Mouse (Mus musculus): ENCODE results near the gene Tubgcp5.
"Not testable (repeated sequence)": the region's sequence is repeated elsewhere in the genome, so short reads cannot be mapped to it uniquely, and the experiment has no call there.

Tubgcp5 gene

DNA sequence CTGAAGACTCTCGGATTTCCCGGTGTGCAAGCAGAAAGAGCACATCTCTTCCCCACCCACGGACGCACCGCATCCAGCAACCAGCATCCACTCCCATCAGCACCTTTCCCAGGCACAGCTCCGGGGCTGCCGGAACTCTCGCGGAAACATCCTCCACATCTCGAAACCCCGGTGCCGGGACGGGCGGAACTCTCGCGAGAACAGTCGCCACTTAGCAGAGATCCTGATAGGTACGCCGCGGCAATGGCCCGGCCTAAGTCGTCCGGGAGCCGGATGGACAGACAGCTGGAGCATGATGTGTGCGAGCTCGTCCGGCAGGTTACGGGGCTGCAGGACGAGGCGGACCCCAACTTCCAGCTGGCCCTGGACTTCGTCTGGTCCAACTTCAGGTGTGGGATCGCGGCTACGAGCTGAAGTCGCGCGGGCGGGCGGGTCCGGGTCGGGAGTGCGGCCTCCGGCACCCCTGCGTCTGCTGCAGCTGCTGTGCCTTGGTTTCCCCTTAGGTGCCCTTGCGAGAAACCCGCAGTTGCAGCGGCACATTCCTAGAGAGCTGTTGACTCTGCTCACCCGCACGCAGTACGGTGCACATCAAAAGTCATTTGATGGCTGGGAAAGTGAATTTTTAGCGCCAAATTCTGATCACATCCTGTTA is at the start of gene Tubgcp5:
Gene Tubgcp5 (plus strand): TSS at position 203 of the 652 bp plus-strand sequence.
- peak; percentile 98 for DNase-seq

DNA sequence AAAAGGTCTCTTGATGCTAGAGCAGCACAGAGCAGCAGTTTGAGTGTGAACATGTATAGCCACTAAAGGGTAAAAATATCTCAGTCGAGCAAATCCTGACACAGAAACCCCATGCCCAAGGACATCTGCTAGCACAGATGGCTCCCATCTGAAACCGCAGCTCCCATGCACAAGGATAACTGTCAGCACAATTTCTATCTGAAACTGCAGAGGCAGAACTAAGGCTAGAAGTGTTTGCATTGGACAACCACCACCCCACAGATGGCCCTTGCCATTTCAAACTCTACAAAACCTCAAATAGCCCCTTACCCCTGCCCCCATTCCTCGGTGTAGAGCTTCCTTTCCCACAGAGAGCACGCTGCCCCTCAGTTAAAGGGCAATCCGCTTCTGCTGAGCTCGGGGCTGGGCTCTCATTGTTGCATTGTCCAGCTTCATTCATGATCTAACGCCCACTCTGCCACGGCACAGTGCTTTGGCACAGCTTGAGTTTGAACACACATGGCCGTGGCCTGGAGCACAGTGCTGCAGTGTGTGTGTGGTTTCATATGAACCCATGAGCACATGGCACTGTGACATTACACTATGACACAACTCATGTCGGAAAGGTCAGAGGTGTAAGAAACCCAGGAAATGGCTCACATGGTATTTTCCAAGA is 49.3 kb upstream of the Tubgcp5 start:
- DNase-seq: no peak

DNA sequence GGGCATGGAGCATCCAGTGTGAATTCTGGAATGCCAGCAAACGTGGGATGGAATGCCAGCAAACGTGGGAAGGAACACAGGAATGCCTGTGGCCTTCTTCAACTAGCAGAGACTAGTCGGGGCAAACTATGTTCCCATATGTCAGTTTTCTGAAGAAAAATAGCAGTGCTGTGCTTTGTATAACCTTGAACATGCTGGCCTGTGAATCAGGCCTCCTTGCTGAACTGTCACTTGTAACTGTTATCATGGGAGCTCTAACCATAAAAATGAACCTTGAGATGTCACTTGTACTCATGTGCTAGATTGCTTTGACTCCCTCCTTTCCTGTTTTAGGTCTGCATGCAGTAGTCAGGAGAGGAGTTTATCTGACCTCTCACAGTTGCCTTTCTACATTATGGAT is 43.1 kb upstream of the Tubgcp5 start:
- no peak for DNase-seq

DNA sequence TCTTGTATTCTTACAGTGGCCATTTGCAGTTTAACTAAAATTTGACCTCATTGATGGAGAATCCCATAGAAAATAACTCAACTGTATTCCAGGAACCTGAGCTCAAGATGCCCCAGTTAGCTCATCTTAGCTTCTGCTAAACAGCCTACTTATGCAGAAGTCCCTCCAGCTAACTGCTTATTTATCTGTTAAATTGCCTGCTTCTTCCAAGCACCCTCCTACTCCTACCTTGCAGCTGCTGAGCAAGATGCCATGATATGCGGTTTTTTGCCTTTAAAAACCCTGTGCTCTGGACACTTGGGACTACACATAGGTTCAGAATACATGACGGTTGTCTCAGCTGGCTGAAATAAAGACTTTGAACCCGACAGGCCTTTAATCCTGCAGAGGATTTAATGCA is 34.6 kb upstream of the Tubgcp5 start:
- DNase-seq: no peak

DNA sequence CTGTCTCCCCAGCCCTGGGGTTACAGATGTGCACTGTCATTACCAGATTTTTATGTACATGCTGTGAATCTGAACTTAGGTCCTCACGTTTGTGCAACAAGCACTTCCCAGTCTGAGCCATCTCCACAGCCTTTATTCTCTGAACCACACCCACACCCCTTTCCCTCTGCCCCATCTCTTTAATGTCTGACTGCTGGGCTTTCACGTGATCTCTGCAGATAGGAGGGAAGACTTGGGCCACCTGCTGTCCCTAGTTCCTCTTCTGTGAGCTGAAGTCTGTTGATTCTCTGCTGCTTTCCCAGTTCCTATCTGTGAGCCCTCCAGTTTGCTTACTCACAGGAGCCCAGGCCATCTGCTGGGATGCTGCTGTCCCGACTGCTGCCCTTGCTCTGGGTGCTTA is 26.0 kb upstream of the Tubgcp5 start, which contains the start of gene Siglech:
Gene Siglech (plus strand): TSS at position 253 of the 400 bp plus-strand sequence.
- DNase-seq: no peak

DNA sequence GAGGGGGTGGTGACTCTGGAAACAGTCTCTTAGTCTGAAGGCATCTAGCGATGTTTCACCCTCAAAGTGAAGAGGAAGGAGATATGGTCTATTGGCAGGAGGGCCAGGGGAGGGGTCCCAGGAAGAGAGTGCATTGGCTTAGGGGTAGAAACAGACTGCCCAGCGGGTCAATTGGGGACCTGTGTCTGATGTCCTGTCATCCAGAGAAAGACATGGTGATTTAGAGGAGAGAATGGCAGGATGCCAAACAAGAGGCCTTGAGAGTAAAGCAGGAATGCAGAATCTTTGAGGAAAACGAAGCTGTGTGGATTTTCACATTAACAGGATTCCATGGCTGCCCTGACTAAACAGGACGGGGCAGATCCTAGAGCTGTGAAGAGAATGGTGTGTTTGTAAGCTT is 13.9 kb upstream of the Tubgcp5 start:
- no peak for DNase-seq

DNA sequence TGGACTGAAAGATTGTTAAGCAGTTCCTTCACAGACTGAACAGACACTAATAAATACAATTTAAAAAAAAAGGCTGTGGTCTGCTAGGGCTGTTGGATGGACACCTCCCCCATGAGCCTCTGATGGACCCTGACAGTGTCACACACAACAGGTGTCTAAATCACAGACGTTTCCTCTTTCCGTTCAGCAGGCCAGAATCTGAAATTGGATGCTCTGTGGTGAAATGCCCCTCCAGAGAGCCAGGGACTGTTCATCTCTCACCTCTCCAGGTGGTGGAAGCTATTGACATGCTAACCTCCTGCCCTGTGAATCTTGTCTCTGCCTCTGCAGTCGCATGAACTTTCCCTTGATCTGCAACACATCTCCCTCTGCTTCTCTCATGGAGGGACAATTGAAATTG is 11.5 kb upstream of the Tubgcp5 start:
- DNase-seq: no peak

DNA sequence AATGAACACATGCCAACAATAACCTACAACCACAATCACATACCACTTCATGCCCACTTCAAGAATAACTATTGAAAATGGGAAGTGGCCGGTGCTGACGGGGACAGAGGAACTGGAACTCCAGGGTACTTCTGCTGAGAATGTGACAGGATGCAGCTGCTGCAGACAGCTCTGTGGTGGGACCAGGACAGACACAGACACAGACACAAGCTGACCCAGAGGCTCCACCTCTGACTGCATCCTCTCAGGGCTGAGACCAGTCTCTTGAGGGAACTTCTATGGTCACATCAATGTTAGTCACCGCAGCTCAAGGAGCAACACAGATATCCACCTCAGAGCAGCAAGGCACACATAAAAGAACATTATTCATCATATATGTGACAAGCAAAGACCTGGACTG is 9.4 kb upstream of the Tubgcp5 start:
- peak; percentile 9 for DNase-seq

DNA sequence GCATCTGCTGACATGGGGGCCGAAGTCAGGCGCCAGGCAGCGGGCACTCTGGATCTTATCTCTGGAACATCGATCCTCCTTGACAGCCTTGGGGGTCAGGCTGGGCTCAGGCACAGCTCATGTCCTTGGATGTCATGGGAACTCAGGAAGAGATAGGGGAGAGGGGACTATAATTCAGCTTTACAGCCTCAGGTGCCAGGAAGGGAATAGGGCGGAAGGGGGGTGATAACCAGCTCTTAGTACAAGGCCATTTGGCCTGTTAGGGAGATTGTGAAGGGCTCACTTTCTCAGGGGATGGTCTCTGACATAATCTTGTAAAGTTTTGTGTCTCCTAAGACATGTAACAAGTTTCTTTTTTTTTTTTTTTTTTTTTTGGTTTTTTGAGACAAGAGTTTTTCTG is 3.4 kb upstream of the Tubgcp5 start:
- not testable (repeated sequence) for DNase-seq

DNA sequence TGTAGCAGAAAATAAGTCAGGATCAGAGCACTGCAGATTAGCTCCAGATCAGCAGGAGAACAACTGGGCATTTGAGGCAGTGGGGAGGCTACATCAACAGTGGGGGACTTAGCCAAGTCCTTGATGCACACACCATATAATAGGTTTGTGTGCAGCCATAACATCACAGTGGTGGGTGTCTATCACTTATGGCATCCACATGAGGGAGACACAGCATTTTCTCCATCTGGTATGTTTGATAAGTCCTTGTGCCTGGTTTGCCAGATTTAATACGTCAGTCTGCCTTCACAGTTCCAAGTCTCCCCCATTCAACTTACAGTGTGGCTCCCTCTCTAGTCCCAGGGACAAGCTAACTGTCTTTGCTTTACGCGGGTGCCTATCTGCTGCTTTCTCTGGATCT is 1.7 kb upstream of the Tubgcp5 start:
- no peak for DNase-seq

DNA sequence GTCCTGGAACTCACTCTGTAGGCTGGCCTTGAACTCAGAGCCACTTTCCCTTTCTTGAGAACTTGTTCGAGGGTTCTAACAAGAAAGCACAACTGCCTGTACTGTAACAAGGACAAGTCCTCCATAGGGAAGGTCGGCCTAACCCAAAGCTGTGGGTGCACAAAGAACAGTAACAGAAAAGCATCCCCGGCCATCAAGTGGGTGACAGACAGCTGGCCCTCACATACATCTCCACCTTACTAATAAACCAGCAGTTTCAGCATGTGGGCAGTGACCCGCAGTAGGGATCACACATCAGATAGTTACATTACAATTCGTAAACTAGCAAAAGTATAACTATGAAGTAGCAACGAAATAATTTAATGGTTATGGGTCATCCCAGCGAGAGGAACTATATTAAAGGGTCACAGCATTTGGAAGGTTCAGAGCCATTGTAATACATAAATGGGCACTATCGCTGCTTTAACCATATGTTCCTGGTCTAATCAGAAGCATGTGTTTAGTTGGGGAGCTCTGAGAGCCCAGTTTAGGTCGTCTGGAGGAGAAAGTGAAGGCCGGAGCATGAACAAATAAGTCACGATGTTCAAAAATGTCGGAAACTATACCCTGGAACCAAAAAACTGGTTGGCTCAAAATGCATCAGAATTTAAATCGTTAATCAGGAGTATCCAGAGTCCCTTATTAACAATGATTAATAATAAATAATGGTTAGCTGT is 560 bp upstream of the Tubgcp5 start:
- DNase-seq: no peak

DNA sequence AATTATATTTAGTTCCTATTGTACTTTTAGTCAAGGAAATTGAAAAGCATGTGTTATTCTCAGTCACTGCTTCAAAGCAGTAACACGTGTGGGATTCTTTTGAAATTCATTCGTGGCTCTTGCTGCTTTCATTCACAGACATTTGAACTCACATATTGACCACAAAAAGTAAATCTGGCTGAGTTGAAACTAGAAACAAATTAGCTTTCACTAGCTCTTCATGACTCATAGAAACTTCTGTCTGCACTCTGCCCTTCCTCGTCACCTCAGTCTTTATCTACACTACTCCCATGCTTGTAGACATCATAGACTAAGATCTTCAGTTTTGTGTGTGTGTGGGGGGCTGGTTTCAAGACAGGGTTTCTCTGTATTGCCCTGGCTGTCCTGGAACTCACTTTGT is 6.0 kb downstream of the Tubgcp5 start:
- no peak for DNase-seq

DNA sequence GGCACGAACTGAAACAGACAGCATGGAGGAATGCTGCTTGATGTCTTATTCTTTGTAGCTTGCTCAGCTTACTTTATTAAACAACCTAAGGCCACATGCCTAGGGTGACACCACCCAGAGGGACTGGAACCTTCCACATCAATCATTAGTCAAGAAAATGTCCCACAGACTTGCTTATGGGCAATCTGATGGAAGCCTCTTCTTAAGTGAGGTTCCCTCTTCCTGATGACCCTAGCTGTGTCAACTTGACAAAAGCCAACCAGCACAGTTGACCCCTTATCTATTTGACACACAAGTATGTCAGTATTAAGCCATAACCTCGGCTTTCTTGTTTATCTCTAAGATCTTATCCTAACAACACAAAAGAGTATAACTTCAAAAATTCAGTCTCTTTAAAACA is 16.0 kb downstream of the Tubgcp5 start:
- DNase-seq: no peak

DNA sequence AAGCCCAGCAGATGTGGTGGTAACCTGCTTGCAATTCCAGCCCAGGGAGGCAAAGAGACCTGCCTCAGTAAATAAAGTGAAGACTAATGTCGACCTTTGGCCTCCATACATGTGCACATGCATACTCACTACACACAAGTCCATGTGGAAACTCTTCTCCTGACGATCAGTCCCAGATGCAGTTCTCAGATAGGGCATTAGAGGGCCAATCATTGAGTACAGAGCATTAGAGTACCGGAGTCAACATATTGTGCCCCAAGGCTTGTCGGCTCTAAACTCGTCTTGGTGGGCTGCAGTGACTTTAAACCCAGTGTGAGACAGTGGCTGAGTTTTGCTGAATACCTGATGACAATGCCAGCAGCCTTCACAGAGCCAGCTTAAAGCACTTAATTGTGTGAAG is 30.5 kb downstream of the Tubgcp5 start:
- no peak for DNase-seq

DNA sequence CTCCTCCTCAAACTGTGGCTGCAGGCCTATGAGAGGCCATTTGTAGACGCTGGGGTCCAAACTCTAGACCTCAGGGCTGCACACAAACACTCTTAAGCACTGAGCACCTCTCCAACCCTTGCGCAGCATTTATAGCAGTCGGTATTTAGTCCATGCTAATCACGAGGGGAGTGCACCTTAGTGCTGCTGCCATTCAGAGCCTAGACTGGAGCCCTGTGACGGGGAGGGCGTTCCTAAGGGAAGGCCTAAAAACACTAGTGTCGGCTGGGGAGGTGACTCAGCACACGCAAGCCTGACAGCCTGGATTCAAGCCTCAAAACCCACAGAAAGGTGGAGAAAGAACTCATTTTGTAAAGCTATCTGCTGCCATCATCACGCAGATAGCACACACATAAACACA is 33.6 kb downstream of the Tubgcp5 start:
- no peak for DNase-seq

DNA sequence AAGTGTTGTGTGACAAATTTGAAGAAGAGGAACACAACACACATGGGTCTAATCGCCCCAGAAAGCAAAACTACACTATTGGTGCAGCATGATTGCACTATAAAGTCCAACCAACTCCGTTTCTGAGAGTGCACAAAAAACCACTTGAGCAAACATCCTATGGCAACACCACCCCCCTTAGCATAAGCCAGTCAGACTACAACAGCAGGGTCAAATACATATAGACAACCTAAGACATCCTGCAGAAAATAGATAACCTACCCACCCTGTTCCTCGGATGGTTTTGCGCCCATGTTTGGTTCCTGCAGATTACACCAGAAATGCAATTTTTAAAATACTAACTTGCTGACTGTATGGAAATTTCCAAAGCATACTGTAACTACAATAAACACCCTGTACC is 42.9 kb downstream of the Tubgcp5 start:
- DNase-seq: no peak

DNA sequence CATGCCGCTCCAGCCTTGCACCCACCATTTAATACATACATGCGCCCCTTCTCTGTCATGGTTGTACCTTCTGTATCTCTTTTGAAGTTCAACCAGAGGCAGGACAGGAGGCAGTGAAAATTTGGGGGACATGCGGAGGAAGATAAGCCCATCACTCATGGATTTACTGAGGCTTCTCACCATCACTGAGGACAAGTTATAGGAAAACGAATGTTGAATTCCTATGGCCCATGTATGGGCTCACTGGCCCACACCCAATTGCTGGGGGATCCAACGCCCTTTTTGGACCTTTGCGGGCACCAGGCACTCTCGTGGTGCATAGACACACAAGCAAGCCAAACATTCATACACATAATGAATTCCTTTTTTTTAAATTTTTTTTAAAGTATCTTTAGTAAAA is 47.5 kb downstream of the Tubgcp5 start, which contains the start of gene Cyfip1:
Gene Cyfip1 (plus strand): TSS at position 301 of the 400 bp plus-strand sequence.
- DNase-seq: peak; percentile 19

DNA sequence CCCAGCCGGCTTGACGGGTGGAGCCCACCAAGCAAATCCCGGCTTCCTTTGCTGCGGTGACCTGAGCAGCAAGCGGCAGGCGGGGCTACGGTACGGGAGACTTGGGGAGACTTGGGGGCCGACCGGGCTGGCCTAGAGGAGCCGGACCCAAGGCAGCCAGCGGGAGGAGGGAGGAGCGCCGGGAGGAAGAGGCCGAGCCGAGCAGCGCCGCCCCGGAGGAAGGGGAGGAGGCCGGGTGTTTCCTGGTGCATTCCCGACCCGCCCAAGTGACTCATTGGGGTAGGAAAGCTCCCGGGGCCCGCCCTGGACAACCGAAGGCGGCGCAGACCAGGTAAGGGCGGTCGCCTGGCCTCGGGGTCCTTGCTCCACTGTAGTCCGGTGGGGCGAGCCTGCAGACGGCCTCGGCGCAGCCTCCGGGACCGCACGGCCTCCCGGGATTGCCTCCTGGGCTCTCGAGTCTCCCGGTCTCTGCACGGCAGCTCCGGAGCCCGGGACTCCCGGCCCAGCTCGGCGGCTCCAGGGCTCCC is 48.1 kb downstream of the Tubgcp5 start:
- DNase-seq: peak; percentile 95

DNA sequence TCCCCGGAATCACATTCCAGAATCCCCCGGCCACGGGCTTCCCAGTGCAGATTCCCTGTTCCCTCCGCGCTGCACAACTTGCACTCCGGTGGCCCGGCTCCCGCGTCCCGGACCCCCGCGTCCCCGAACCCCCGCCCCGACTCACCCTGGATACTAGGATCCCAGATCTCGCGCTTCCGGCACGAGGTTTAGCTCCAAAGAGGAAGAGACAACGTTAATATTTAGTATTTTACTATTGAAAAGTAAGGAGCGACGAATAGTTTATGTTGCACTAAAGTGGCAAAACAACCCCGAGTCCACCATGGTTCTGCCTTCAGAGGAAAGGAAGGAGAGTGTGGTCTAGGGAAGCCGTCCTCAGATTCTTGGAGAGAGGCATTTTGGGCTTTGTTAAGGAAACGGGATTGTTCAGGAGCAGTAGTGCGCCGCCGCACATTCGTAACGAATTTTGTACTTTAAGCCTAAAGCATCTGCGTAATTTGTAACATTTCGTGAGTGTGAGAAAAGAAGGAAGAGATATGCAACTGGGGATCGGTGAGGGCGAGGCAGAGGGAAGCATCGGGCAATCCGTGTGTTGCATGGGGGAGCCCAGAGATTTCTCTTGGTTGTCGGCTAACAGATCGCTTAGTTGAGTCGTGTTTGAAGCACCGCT is 48.7 kb downstream of the Tubgcp5 start:
- peak; percentile 28 for DNase-seq

DNA sequence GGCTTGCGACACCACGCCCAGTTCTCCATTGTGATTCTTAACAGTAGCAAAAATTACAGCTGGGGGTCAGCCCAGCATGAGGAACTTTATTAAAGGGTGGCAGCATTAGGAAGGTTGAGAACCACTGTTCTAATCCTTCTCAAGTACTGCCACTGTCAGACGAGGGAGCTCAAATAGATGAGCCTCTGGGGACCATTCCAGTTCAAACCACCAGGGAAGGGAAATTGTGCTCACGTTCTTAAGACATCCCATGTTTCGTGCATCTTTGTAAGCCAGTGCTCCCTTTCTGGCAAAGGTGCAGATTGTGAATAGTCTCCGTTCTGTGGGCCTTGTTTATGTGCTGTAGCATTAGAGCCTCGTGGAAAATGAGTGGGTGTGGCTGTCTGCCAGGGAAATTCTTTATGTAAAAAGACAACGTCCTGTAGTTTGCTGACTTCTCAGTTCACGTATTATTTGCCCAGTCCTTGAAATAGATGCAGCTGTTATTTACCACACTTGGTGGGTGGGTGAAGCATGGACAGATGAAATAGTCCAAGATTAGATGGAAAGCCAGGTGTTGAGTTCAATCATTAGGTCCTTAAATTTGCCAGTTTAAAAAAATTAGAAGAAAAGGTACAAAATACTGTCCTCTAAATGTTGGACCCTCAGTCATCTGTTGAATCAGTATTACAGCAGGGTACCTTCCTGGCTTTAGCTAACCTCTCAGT is 52.8 kb downstream of the Tubgcp5 start:
- no peak for DNase-seq

DNA sequence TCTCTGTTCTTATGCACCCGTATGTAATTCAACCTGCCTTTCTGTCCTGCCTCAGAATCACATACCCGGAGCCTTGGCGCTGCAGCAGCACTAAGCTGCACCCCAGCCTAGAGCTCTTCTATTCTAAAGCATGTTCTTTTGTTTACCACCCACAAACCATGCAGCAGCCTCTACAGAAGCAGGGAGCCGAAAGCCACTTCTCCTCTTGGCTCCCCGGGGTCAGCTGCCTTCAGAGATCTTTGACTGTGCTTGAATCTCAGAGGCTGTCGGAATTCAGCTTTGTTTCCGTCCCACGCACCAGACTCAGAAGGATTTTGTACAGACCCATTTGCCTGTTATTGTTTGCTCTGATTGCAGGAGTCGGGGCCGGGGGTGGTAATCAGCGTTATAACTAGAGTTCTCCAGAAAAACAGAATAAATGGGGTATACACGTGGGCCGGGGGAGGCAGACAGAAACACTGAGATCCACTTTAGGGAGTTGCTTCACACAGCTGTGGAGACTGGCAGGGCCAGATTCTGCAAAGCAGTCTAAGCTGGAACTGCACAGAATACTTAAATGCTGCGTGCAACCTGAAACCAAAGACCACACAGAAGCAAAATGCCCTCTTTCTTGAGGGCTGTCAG is 56.1 kb downstream of the Tubgcp5 start:
- DNase-seq: no peak

DNA sequence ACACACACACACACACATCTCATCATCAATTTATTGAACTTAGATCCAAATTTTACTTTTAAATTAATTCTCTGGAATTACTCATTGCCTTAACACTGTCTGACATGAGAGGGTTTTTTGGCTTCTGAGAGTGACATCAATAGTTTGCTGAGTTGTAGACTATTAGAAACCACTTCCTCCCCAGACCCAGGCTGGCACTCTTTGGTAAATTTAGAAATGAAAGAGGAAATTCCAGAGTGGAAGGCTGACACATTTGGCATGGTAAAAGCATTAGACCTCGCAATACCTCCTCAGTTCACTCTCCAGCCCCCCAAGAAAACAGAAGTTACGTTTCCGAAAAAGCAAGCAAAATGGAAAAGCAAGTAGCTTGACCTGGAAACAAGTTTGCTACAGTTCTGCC is 58.8 kb downstream of the Tubgcp5 start:
- DNase-seq: peak; percentile 26
